Mouse (Mus musculus) kidney, adult 9 months (tissue): ENCODE results near the gene Odf2.

Experiments used
- DNase-seq: peaks from one replicate; pipeline ENCODE4 v3.0.0; 2022

Gene Odf2

GRCm38 (mm10) chr2:29940073-29940472, 51.1 kb downstream of the Odf2 start:
- DNase-seq = no peak

DNA sequence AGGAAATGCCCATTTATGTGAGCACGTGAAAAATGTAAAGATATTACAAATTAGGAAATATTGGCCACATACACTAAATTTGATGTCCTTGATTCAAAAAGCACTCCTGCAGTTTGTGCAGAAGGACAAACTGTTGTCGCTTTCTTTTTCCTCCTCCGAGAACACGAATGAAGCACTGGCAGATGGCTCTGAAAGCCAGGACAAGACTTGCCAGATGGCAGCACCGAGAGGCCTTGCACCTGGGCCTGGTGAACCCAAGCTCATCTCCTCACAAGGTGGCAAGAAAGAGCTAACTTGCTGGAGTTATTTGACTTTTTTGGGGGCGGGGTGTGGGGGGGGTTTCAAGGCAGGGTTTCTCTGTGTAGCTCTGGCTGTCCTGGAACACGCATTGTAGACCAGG, 51.8 kb downstream of the Odf2 start:
- DNase-seq = no peak

GRCm38 (mm10) chr2:29944723-29945122, 55.7 kb downstream of the Odf2 start:
- peak; percentile 87 for DNase-seq

DNA sequence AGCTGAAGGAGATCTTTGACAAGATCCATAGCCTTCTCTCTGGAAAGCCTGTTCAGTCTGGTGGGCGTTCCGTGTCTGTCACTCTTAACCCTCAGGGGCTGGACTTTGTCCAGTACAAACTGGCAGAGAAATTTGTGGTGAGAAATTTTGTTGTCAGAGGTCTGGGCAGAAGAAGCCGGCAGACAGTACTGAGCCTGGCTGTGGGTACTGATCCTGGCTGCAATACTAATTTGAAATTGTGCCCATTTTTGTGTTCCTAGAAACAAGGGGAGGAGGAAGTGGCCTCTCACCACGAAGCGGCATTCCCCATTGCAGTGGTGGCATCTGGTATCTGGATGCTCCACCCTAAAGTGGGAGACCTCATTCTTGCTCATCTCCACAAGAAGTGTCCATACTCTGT, 59.9 kb downstream of the Odf2 start:
- peak; percentile 28 for DNase-seq

DNA sequence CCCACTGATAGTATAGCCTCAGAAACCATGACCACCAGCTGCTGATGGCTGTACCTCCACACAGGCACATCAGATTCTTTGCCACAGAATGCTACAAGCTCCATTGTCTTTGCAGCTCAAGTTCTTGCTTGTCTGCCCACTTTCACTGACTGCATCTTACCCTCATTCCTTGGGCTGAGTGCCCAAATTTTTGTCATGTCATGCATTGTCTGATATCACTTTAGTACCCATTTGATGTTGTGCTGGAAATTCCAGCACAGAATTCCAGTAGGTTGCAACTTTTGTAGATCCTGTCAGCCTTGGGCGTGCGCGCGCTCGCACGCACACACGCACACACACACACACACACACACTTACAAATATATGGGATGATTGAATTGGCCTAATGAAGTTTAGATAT, 72.2 kb downstream of the Odf2 start:
- DNase-seq = no peak

DNA sequence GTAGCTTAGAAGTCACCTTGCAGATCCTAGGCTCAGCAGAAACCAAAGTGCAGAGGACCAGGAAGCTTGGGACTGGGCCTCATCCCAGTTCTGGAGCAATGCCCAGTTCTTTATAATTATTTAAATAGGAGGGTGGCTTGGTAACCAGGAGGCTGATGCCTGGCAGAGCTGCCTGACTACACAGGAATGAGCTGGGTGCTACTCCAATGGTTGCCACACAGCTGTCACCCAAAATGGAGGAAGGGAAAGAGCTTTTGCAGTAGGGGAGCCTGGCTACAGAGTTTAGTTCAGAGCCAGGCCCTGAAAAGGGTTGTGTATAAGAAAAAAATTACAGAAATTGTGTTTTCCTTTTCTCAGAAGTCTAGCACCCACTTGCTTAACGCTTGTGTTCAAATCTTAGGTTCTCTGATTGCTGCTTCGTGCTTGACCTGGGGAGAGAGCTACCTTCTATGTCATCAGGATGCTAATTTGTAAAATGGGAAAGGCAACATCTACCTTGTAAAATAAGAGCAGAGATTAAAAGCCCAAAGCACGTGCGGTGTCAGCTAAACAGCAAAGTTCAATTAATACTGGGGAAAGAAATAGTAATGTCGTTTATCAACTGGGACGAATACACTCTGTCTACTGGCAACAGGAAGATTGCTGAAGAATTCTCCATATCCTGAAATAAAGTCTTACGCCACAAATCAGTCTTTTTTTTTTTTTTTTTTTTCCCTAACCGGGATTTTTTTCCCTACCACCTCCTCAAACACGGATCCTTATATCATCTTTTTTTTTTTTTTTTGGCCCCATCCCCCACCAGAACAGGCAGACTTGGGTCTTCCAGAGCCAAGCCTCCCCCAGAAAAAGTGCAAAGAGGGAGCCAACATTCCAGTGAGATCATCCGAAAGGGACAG, 75.6 kb downstream of the Odf2 start:
- peak; percentile 83 for DNase-seq

DNA sequence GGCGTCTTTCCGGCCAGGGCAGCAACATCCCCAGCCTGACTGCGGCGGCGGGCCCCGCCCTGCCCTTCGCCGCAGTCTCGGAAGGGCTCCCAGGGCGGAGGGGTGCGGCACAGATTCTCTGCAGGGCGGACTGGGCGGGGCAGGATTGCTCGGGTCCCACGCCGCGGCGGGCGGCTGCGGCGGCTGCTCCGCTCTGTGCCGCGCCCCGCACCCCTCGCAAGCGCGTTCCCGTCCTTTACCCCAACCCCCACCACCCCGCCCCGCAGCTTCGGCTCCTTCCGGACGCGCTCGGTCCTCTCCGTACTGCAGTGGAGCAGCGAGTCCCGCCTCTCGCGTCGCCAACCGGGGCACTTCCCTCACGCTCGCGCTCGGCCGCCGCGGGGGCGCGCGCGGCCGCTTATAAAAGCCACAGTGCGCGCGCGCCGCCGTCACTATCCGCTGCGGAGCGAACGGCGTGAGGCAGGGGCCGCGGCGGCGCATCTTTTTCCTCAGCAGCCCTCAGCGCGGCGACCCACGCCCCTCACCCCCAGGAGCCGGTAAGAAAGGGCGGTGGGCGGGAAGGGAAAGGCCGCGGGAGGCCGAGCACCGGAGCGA, 76.3 kb downstream of the Odf2 start, which contains the start of gene Sptan1:
Gene Sptan1, plus strand, starts transcription at position 311 of the 594 bp plus-strand sequence.
- peak; percentile 95 for DNase-seq

DNA sequence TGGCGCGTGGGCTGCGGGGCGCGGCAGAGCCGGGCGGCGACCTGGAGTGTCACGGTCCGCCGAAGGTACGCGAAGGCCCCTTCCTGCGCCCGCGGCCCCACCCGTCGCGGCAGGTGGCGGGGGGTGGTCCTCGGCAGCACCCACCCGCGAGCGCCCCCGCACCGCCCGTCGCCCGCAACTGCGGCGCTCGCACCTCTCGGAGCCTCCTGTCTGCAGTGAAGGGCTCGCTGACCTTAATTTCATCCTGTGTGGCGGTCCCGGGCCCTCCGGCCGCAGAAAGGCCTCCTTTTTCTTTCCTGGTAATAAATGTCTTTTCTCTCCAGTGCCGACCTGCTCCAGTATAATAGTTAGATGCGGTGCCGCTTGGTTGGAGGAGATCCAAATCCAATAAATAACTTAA, 76.9 kb downstream of the Odf2 start:
- DNase-seq = peak; percentile 49

DNA sequence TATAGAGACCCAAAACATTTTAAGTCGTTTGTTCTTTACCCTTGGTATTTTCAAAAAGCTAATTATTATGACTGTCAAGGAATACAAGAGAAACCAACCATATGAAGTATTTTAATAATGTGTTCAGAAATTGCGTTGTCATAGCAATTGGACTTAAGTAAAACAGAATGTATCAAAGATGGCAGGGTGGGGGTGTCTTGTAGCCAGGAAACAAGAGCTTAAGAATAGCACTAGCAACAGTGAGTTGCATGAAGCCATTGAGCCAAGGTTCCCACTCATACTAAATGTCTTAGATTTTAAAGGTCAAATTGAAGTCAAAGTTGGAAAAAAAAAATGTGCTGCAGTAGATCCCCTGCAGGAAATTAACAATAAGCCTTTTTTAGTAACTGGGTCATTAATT, 77.8 kb downstream of the Odf2 start:
- no peak for DNase-seq

DNA sequence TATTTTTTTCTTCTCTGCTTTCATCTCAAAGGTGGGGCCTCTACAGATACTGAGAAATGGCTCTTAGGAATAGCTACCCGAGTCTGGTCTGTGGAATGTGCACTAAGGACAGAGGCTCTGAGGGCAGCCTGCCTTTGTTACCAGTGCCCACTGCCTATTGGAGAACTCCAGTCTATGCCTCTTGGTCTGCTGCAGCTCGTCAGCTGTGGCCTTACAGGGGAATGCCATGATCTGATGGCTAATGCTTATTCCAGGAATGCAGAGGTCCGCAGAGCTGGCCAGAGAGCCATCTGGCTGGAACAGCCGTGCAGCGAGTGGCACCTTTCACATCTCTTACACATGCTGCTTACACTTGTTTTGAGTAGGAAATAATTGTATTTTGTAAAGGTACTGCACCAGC, 78.7 kb downstream of the Odf2 start:
- no peak for DNase-seq

DNA sequence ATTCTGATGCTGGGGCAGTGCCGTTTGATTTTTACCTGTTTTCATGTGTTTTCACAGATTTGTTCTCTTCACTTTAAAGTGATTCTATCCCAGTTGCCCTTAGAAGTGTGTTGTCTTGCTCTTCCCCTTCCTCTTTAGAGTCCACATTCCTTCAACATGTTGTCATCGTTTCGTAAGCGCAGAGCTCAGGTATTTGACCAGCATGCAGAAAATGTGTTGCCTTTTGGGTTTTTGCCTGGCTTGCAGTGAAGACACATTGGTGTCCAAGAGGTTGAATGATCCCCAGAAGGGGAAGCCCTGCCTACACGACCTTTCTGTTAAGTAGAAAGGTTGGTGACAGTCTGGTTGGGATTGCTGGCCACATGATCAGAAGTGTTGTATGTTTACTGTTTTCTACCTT, 79.6 kb downstream of the Odf2 start:
- DNase-seq = peak; percentile 72

- DNase-seq = peak; percentile 87
Measured at GRCm38 (mm10) chr2:29971838-29972635, 83.0 kb downstream of the Odf2 start.

GRCm38 (mm10) chr2:29973525-29973924, 84.5 kb downstream of the Odf2 start:
- no peak for DNase-seq

DNA sequence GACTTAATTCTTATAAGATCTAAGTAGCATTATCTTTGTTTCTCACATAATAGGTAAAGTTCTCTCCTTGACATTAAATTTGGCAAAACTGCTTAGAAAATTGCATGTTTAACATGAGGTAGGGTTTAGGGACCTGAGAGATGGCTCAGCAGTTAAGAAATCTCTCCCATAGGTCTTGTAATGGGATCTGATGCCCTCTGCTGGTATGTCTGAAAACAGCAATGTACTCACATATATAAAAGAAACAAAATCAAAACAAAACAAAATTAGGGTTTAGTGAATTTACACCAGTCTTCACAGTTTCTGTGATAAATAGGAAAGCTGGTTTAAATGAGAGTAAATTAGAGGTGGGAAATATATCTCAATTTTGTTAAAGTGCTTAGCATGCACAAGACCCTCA, 88.3 kb downstream of the Odf2 start:
- peak; percentile 73 for DNase-seq

DNA sequence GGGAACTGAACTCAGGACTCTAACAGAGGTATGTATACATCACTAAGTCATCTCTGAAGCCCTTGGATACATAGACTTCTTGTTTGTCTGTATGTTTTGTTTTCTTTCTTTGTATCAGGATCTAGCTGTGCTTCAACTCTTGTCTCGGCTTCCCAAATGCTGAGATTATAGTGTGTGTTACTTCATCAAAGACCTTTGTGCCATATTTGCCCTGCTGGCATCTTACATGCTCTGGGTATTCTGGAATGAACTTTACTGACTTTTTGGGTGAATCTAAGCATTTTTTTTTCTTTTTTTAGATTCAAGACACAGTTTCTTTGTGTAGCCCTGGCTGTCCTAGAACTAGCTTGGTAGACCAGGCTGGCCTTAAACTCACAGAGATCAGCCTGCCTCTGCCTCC, 91.6 kb downstream of the Odf2 start:
- DNase-seq = no peak
